Mouse (Mus musculus): ENCODE results near the gene Aldoc.

Gene Aldoc

GRCm38 (mm10) chr11:78322860-78323259, at the start of gene Aldoc:
TSS of gene Aldoc (plus strand) at chr11:78322968.
- DNase-seq (ENCODE audit: low read depth, low spot score): peak; percentile 92

DNA sequence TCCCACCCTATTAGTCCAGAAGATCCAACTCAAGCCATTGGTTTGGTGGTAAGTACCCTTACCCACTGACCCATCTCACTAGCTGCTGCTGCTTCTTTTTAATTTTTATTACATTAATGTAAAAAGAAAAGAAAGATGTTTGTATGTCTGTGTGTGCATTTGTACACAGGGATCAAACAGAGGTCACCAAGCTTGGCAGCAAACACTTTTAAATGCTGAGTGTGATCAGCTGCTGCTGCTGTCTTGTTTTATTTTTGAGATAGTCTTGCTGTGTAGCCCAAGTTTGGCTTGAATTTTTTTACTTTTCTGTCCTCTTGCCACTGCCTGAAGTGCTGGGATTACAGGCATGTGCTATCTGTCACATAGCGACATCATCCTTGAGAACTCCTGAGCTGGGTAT, 47.2 kb upstream of the Aldoc start:
- DNase-seq (ENCODE audit: low read depth, low spot score): no peak

GRCm38 (mm10) chr11:78276169-78276568, 46.6 kb upstream of the Aldoc start:
- peak; percentile 52 for DNase-seq (ENCODE audit: low read depth, low spot score)

DNA sequence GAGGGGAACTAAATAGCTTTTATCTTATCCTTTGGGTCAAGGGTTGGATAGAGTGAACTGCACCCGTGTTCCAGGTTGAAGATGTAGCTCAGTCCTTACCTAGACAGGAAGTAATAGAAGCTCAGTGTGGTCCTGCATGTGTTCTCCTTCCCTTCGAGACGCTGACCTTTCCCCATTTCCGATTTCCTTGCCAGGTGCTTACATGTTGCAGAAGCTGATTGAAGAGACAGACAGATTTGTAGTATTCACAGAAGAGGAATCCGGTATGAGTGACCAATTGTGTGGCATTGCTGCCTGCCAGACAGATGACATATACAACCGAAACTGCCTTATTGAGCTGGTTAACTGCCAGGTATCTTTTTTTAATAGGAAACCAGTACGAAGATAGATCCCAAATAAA, 43.9 kb upstream of the Aldoc start:
- no peak for DNase-seq (ENCODE audit: low read depth, low spot score)

GRCm38 (mm10) chr11:78279586-78279985, 43.2 kb upstream of the Aldoc start:
- DNase-seq (ENCODE audit: low read depth, low spot score): no peak

DNA sequence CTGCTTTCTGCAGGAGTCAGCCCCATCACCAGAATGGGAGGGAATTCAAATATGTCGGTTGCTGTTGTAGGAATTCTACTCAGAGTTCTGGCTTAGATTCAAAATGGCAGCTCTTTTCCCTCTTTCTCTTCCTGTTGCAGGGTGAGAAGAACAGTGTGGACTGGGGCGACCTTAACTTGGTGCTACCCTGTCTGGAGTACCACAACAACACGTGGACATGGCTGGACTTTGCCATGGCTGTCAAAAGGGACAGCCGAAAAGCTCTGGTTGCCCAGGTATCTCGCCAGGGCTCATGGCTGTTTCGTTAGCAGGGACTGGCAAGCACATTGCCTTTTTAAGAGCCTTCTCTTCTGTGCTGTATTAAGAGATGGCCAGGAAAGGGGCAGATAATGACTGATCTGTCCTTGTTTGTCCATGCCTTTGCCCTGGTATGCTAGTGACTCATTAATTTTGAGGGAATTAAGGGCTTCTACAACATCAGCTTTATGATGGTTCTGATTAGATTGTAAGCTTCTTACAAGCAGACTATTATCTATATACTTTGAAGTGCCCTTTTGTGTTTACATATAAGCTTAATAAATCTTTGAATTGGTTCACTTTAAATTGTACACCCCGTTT, 33.5 kb upstream of the Aldoc start:
- DNase-seq (ENCODE audit: low read depth, low spot score): no peak

DNA sequence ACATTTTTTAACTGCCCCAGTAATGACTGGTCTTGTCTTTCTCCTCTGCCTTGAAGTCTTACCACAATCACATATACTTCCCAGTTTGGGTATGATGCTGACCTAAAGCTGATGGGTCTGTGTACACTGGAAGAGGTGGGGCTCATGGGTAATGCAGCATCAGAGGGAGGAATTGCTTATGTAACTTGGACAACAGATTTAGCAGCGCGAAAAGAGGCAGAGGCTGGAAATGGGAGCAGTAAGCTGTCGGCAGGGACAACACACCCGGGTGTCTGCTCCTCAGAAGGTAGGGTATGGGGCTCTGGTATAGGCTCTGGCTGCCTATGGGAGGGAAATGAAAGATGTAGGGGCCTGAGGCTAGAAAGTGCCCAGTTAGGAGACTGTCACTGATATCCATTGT, 32.1 kb upstream of the Aldoc start, which contains the start of gene BC030499:
Gene BC030499, plus strand, starts transcription at position 188 of the 400 bp plus-strand sequence.
- DNase-seq (ENCODE audit: low read depth, low spot score): no peak

- no peak for DNase-seq (ENCODE audit: low read depth, low spot score)
These were observed 28.2 kb upstream of the Aldoc start for GRCm38 (mm10) chr11:78294585-78294984.

DNA sequence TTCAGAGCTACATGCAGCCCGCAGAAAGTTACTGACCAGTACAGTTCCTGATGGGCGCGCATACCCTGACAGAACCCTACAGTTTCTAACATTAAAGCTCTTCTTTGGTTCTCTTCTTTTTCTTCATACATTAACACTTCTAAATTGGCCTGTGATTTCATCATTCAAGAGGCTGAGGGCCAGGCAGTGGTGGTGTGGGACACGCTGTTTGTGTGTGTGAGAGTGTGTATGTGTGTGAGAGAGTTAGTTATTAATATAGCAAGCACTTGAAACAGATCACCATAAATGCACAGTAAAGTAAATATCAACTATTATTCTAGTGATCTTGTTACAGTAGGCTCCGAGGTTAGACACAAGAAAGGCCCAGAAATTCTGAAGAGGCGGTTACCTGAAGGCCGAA, 21.9 kb upstream of the Aldoc start:
- DNase-seq (ENCODE audit: low read depth, low spot score): no peak

- DNase-seq (ENCODE audit: low read depth, low spot score): peak; percentile 95
These were observed 21.2 kb upstream of the Aldoc start, which contains the start of gene Spag5 for GRCm38 (mm10) chr11:78301357-78302084. TSS of gene Spag5 (plus strand) at chr11:78301529.

DNA sequence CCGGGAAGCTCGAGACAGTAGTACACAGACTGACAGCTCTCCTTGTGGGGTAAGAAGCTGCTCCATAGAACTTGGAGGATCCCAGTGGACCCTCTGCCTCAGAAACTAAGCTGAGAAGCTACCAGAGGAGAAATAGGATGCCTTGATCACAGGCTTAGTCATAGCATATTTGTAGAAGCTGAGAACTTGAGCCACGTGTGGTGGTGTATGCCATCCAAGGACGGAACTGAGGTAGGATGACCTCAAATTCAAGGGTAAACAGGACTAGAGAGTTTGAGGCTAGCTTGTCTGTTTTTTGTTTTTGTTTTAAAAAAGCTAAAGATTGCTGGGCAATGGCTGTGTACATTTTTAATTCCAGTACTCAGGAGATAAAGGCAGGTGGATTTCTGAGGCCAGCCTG, 17.5 kb upstream of the Aldoc start:
- no peak for DNase-seq (ENCODE audit: low read depth, low spot score)

DNA sequence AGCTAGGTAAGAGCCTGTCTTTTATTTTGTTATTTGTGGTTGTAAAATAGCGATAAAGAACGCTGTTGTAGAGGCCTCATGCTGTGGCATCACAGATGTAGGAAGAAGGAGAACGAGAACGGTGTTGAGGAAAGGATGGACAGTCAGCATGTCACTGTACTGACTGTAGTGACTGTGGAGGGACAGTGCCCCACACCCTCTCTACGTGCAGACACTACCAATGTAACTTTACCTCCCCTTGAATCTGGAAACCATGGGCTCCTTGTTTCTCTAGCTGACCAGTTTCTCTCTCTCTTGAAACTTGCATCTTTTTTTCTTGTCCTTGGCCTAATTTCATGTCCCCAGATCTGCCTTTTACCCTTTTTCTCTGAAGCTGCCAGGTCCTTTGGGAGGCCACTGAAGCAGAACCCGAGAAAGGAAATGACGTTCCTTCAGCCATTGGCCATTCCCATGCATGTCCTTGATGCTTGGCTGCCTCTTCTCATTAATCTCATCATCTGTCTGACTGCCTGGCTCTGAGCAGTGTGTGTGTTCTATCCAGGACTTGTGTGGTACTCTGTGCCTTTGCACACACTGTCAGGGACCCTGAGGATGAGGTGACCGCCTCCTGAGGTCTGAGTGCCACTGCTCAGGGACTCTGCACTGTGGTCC, 11.8 kb upstream of the Aldoc start:
- DNase-seq (ENCODE audit: low read depth, low spot score): no peak

DNA sequence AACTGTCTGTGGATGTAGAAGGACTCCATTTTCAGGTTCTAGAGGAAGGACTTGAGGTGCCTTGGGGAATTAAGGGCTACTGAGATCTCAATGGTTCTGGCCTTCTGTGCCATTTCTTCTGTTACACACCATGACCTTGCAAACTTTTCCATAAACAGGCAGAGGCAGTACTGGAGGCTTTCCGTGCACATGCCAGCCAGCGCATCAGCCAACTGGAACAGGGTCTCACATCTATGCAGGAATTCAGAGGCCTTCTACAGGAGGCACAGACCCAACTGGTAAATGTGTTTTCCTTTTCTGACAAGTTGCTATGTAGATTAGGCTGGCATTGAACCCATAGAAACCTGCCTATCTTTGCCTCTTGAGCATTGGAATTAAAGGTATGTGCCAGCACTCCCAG, 9.1 kb upstream of the Aldoc start:
- DNase-seq (ENCODE audit: low read depth, low spot score): no peak

- no peak for DNase-seq (ENCODE audit: low read depth, low spot score)
These were observed 4.4 kb upstream of the Aldoc start for GRCm38 (mm10) chr11:78318411-78318810.

- DNase-seq (ENCODE audit: low read depth, low spot score): no peak
These were observed 514 bp upstream of the Aldoc start for GRCm38 (mm10) chr11:78322076-78322831.

- DNase-seq (ENCODE audit: low read depth, low spot score): no peak
These were observed 1.4 kb downstream of the Aldoc start for GRCm38 (mm10) chr11:78324000-78324785.

GRCm38 (mm10) chr11:78324965-78325364, 2.2 kb downstream of the Aldoc start:
- no peak for DNase-seq (ENCODE audit: low read depth, low spot score)

- DNase-seq (ENCODE audit: low read depth, low spot score): no peak
These were observed 4.4 kb downstream of the Aldoc start for GRCm38 (mm10) chr11:78327215-78327614.

- peak; percentile 97 for DNase-seq (ENCODE audit: low read depth, low spot score)
These were observed 5.1 kb downstream of the Aldoc start, which contains the start of gene Pigs for GRCm38 (mm10) chr11:78327634-78328511. TSS of gene Pigs (plus strand) at chr11:78328415.

DNA sequence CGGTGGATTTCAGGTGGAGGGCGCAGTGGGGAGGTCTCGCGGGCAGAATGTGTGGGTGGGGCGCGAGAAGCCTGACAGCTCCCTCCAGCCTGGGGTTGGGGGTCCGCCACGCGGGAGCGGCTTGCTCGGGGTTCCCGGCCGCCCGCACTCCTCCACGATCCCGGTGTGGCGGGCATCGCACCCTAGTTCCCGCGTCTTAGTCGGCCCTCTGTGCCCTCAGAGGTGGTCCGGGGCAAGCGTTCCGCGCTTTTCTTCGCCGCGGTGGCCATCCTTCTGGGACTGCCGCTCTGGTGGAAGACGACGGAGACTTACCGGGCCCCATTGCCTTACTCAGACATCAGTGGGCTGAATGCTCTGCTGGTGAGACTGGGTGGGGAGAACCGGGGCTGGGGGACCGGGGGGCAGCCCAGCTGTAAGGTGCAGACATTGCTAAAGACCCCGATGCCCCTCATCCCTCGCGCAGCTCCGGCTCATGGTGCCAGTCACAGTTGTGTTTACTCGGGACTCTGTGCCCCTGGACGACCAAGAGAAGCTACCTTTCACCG, 5.8 kb downstream of the Aldoc start:
- DNase-seq (ENCODE audit: low read depth, low spot score): no peak

All from CD4-positive, CD25-positive, alpha-beta regulatory T cell, adult 2 months (primary cell).